Mouse (Mus musculus): ENCODE data around the gene L3hypdh. TPM values are rescaled to one million over a fixed set of nuclear protein-coding genes. Genes with fewer than 3 reads are reported as not detected.

L3hypdh gene
- polyA plus RNA-seq (2014; fragmentation: Illumina TruSeq; extraction: RNeasy Lipid Tissue Mini Kit (QIAGEN cat#74804)), result 29.5 TPM

GRCm38 (mm10) chr12:72085329-72086165 is at the start of gene L3hypdh, which contains the start of gene Jkamp:
Gene L3hypdh (minus strand): TSS chr12:72085439.
Gene Jkamp (plus strand): TSS chr12:72085589.

GRCm38 (mm10) chr12:72070327-72071269 is 14.6 kb downstream of the L3hypdh start, which contains the start of gene Gpr135:
Gene Gpr135 (minus strand): TSS chr12:72071125.

Other genes starting within 250 kb of the L3hypdh start
- 2.5 TPM for gene Gpr135, start 14.3 kb downstream of the L3hypdh start, polyA plus RNA-seq (2014; fragmentation: Illumina TruSeq; extraction: RNeasy Lipid Tissue Mini Kit (QIAGEN cat#74804))
- gene Jkamp, start 150 bp upstream of the L3hypdh start, polyA plus RNA-seq (2014; fragmentation: Illumina TruSeq; extraction: RNeasy Lipid Tissue Mini Kit (QIAGEN cat#74804)), result 57.5 TPM
- gene Ccdc175, start 99.6 kb upstream of the L3hypdh start, polyA plus RNA-seq (2014; fragmentation: Illumina TruSeq; extraction: RNeasy Lipid Tissue Mini Kit (QIAGEN cat#74804)), result not detected

Data from ovary, adult 10 weeks (tissue).